Mouse (Mus musculus) small intestine, adult 2 months (tissue): ENCODE results near the gene Tmem182. TPM values are rescaled to one million over a fixed set of nuclear protein-coding genes. Genes with fewer than 3 reads are reported as not detected.
A peak's percentile ranks its signal among the peaks of the same experiment; 100 is the strongest.

Experiments used
- H3K27ac ChIP-seq: fragments of 200-500 bp; 2 replicates; pipeline ENCODE4 v1.5.1; 2012; ENCODE audit warnings: low read depth, low read length, control low read depth, inconsistent platforms; ENCODE audit not compliant: insufficient read depth
- H3K27me3 ChIP-seq: fragments of 200-500 bp; 2 replicates; pipeline ENCODE4 v1.6.1; 2012; ENCODE audit warnings: mild to moderate bottlenecking, moderate library complexity, low read length, inconsistent platforms; ENCODE audit not compliant: control insufficient read depth, insufficient read depth
- H3K36me3 ChIP-seq: fragments of 200-500 bp; 2 replicates; pipeline ENCODE4 v1.6.1; 2012; ENCODE audit warnings: mild to moderate bottlenecking, low read length, control low read depth, inconsistent platforms; ENCODE audit not compliant: control insufficient read depth, insufficient read depth
- H3K4me1 ChIP-seq: fragments of 200-500 bp; 2 replicates; pipeline ENCODE4 v1.6.1; 2012; ENCODE audit warnings: low read length, inconsistent platforms, mixed read lengths; ENCODE audit not compliant: control insufficient read depth, insufficient read depth, insufficient read length
- H3K4me3 ChIP-seq: fragments of 200-500 bp; 2 replicates; pipeline ENCODE4 v1.5.1; 2012; ENCODE audit warnings: low read depth, mild to moderate bottlenecking, control low read depth, inconsistent platforms, low read length, moderate library complexity
- CTCF ChIP-seq: fragments of 200-500 bp; IDR thresholded peaks from 2 replicates; pipeline ENCODE4 v1.5.1; 2012; ENCODE audit warnings: low read depth, mild to moderate bottlenecking, control low read depth, inconsistent platforms, low read length, moderate library complexity, mixed read lengths; ENCODE audit not compliant: insufficient replicate concordance, insufficient read length; ENCODE audit errors: extremely low read depth
- POLR2A ChIP-seq: fragments of 200-500 bp; IDR thresholded peaks from 2 replicates; pipeline ENCODE4 v1.6.1; 2012; ENCODE audit warnings: low read depth, mild to moderate bottlenecking, control low read depth, inconsistent platforms, low read length, moderate library complexity
- whole genome bisulfite sequencing: fragments of 180-500 bp; shearing (Covaris S2); methylation state at CpG from one replicate; pipeline ENCODE4 v1.1.7; 2018; 5-methylcytosine and 5-hydroxymethylcytosine counted together
- polyA plus RNA-seq: library from polyadenylated mRNA; depleted of rRNA; stranded (reverse); fragments of >200 nt; gene quantifications from 2 replicates; pipeline ENCODE4 v1.2.3, GENCODE M21; 2012

Tmem182 gene
- polyA plus RNA-seq, 1 experiment, result not detected

DNA sequence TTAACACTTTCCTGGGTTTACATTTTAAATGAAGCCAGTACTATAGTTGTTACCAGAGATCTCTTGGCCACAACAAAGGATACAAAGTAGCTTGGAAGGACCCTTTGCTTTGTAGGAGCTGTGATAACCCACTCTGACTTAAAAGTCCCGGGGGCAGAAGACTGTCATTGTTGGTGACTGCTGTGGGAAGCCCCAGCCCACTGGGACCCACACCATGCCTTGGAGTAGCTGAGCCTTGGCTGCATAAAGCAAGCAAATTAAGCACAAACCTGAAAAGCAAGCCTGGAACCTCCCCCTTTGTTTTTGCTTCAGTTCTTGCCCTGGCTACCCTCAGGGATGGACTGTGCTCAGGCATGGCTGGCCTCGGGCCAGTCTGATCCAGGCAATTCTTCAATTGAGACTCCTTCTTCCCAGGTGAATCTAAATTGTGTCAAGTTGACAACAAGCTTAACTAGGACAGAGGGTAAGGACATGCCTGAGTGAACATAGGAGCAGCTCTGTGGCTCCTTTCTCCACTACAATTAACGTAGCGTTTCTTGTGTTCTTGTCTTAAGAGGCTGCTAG lies 36.0 kb upstream of the Tmem182 start:
- peaks cover 29% of the 10 kb centered on the region for H3K36me3 ChIP-seq
- H3K4me3 ChIP-seq, result no peak overlapping the region
- 78% methylated on average over 4 of the region's 4 CpGs for WGBS
- TF ChIP-seq POLR2A (no peak), CTCF (no peak)
- H3K27ac ChIP-seq, result no peak overlapping the region
- no peaks in the 10 kb centered on the region for H3K27me3 ChIP-seq
- peaks cover 20% of the 10 kb centered on the region for H3K4me1 ChIP-seq

DNA sequence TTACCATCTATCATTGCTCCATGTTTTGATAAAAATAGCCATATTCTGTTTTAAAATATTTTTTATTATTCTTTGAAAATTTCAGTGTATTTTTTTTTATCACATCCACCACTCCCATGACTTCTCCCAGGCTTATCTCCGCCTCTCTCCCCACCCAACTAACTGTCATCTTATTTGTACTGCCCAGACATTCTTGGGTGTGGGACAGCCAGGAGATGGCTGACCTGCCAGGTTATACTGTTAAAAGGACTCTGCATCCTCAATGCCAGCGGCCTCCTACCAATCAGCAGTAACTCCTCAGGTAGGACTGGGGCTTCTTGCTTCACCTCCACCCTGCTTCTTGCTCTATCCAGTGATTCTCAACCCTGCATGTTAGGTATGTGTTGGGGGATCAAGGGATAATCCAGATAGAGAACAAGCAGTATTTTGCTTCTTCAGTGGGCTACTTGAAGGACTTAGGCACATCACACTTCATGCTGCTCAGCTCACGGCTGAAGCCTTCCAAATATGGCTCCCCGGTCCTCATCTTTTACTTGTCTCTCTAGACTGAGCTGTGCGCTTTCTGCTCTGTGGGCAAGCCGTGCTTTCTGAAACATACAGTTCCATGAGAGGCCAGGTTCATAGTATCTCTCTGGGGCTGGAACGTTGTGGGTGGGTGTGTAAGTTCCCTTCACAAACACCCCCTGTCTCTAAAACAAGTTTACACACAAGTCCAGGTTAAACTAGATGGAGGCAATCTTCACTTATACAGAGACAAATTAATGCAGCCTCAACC lies 34.0 kb upstream of the Tmem182 start:
- Histone ChIP-seq H3K4me3 (no peak overlapping the region), H3K36me3 (peaks cover 24% of the 10 kb centered on the region), H3K27ac (no peak overlapping the region; the same call in 1 of the 2 replicates), H3K4me1 (peaks cover 19% of the 10 kb centered on the region; the same call in 1 of the 2 replicates), H3K27me3 (no peaks in the 10 kb centered on the region)
- TF ChIP-seq POLR2A (no peak), CTCF (no peak)
- 79% methylated on average over 7 of the region's 7 CpGs for WGBS

DNA sequence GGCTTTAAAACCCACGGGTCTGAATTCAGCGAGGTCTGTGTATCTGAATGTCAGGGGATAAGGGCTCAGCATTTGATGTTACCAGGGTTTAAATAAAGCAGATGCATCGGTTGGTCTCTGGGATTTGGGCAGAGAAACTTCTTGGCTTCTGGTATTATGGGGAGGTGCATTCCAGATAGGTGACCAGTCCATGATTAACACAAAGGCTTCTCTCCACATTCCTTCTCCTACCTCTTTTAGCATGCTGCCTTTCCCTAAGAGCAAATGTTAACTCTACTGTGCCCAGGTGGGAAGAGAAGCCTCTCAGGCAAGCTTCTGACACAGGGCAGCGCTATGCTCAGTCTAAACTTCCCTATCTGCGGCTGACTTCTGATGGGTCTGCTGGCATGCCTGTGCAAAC lies 32.2 kb upstream of the Tmem182 start:
- H3K27me3 ChIP-seq, result no peaks in the 10 kb centered on the region
- H3K4me3 ChIP-seq, result no peak overlapping the region
- WGBS, result 91% methylated on average over 5 of the region's 5 CpGs
- no peak for TF ChIP-seq CTCF
- TF ChIP-seq POLR2A, result no peak
- peaks cover 22% of the 10 kb centered on the region for H3K36me3 ChIP-seq
- no peak overlapping the region for H3K27ac ChIP-seq
- H3K4me1 ChIP-seq, result peaks cover 23% of the 10 kb centered on the region; the same call in 1 of the 2 replicates

DNA sequence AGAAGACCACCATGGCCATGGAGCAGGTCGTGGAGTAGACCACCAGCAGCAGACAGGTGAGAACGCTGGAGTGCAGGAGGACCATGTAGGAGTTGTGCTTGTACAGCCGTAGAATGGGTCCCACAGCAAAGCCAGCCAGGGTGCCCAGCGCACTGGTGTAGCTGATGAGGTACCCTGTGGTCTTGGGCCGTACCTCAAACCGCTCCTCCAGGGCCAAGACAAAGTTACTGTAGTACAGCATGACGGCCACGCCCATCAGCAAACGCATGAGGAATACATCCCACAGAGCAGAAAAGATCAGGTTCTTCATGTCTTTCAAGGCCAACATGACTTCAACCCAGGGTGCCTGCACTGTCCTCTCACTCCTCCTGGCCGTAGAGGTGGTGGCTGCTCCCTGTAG lies 31.4 kb upstream of the Tmem182 start:
- H3K4me3 ChIP-seq, result no peak overlapping the region
- 93% methylated on average over 10 of the region's 10 CpGs for WGBS
- no peak for TF ChIP-seq POLR2A
- TF ChIP-seq CTCF, result no peak
- H3K27me3 ChIP-seq, result no peaks in the 10 kb centered on the region
- H3K36me3 ChIP-seq, result peaks cover 27% of the 10 kb centered on the region
- H3K27ac ChIP-seq, result no peak overlapping the region
- peaks cover 23% of the 10 kb centered on the region; the same call in 1 of the 2 replicates for H3K4me1 ChIP-seq

DNA sequence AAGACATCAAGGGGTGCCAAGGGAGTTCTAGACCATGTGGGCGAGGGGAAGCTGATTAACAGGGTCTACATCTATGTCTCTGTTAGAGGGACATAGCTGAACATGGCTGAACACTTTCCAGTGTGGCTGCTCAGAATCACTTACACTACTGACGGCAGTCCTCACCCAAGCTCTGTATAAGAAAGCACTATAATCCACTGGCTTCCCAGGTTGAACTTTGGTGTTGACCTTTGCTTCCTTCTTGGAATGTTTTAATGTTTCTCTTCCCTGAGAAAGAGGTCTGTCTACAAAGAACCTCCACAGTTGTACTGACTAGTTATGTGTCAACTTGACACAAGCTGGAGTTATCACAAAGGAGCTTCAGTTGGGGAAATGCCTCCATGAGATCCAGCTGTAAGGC lies 29.3 kb upstream of the Tmem182 start:
- no peak overlapping the region for H3K4me3 ChIP-seq
- TF ChIP-seq CTCF (no peak), POLR2A (no peak)
- peaks cover 18% of the 10 kb centered on the region; the same call in 1 of the 2 replicates for H3K4me1 ChIP-seq
- peak overlapping the region; percentile 93 for H3K27ac ChIP-seq
- peaks cover 46% of the 10 kb centered on the region for H3K36me3 ChIP-seq
- no peaks in the 10 kb centered on the region for H3K27me3 ChIP-seq
- 53% methylated on average over 2 of the region's 2 CpGs for WGBS

DNA sequence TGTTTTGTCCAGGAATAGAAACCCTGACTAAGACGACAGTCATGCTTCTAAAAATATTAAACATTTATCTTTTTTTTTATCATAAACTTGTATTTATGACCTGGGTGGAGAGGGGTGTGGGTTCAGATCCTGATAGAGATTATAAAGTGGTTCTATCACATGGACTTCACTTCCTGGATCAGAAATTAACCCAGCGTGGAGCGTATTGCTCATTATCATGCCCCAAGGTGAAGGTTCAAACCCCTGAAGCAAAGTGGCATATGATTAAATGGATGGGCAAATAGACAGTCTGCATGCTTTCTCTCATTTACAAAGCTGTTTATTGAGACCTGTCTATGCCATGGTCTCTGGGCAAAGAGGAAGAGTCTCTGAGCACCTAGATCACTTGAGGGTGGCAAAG lies 28.6 kb upstream of the Tmem182 start:
- peak overlapping the region; percentile 73 for H3K27ac ChIP-seq
- 21% methylated on average over 3 of the region's 3 CpGs for WGBS
- H3K27me3 ChIP-seq, result no peaks in the 10 kb centered on the region
- peaks cover 13% of the 10 kb centered on the region; the same call in 1 of the 2 replicates for H3K4me1 ChIP-seq
- peaks cover 50% of the 10 kb centered on the region for H3K36me3 ChIP-seq
- H3K4me3 ChIP-seq, result no peak overlapping the region
- TF ChIP-seq CTCF, result no peak
- no peak for TF ChIP-seq POLR2A

DNA sequence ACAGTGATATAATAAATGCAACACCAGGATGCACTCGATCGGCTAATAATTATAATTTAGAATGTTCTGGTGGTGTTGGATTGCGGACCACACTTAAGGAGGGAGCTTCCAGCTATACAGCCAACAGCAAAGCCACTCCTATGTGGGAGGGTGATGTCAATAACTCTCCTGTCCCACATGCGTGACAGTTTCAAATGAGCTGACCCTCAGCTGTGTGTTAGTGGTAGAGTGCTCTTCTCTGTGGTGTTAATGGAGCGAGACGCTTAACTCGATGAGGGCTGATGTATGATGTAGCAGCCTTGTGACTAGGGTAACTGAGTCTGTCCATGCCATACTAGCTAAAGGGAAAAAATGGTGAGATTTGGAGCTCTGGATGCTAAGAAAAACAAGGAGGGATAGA lies 22.0 kb upstream of the Tmem182 start:
- 94% methylated on average over 7 of the region's 7 CpGs for WGBS
- no peaks in the 10 kb centered on the region for H3K27me3 ChIP-seq
- H3K4me1 ChIP-seq, result peaks cover 4% of the 10 kb centered on the region; the same call in 1 of the 2 replicates
- no peak overlapping the region for H3K27ac ChIP-seq
- H3K4me3 ChIP-seq, result no peak overlapping the region
- peaks cover 47% of the 10 kb centered on the region for H3K36me3 ChIP-seq
- TF ChIP-seq POLR2A, result no peak
